Mouse (Mus musculus) brain, adult 10 weeks (tissue): ENCODE results near the gene Zeb2. TPM values are rescaled to one million over a fixed set of nuclear protein-coding genes. Genes with fewer than 3 reads are reported as not detected.

ENCODE experiments used
- polyA plus RNA-seq: library from polyadenylated mRNA; stranded (reverse); fragments of 350-450 nt; fragmentation: Illumina TruSeq; extraction: RNeasy Lipid Tissue Mini Kit (QIAGEN cat#74804); gene quantifications from one replicate; pipeline ENCODE4 v1.2.3, GENCODE M21; 2015; ENCODE audit warnings: low read depth, low replicate concordance

Gene Zeb2
- polyA plus RNA-seq, result 47.9 TPM

DNA sequence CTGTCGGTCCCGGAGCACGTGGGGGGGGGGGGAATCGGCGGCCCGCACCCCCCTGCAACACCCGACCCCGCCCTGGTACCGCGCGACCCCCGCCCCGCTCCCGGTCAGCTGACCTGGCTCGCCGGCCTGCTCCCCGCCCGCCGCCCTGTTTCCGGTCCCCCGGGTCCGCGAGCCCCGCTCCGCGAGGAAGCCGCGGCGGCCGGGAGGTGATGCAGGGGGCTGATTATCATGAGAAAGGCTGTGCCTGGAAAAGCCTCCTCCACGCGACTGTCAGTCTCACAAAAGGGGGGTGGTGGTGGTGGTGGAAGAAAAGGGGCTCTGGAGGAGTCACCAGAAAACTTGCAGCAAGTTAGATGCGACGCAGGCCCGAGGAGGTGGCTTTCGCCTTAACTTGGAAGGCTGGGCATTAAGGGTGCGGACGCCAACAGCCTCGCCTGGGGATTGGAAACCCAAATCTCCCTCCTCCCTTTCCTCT lies at the start of gene Zeb2:
TSS of gene Zeb2 (minus strand) at position 309 of the 475 bp plus-strand sequence.

Other genes starting within 250 kb of the Zeb2 start
- gene Gtdc1, start 189.7 kb downstream of the Zeb2 start, polyA plus RNA-seq, result 75.5 TPM